Mouse (Mus musculus): ENCODE results near the gene Iqschfp.

Gene Iqschfp

GRCm38 (mm10) chr3:68487621-68488020 is 595.6 kb downstream of the Iqschfp start:
- in situ Hi-C loops (cut with MboI; ENCODE audit: low sequenced_read_pairs) = no loop called here

- in situ Hi-C loops (cut with MboI; ENCODE audit: low sequenced_read_pairs) = no loop called here
Measured at GRCm38 (mm10) chr3:68488316-68488715, 596.3 kb downstream of the Iqschfp start.

GRCm38 (mm10) chr3:68491516-68491915 is 599.5 kb downstream of the Iqschfp start:
- in situ Hi-C loops (cut with MboI; ENCODE audit: low sequenced_read_pairs) = no loop called here

GRCm38 (mm10) chr3:68492066-68492465 is 600.0 kb downstream of the Iqschfp start:
- in situ Hi-C loops (cut with MboI; ENCODE audit: low sequenced_read_pairs) = no loop called here

- in situ Hi-C loops (cut with MboI; ENCODE audit: low sequenced_read_pairs) = no loop called here
Measured at GRCm38 (mm10) chr3:68492513-68492912, 600.5 kb downstream of the Iqschfp start.

- in situ Hi-C loops (cut with MboI; ENCODE audit: low sequenced_read_pairs) = no loop called here
Measured at GRCm38 (mm10) chr3:68493170-68493585, 601.1 kb downstream of the Iqschfp start.

GRCm38 (mm10) chr3:68493586-68494295 is 601.7 kb downstream of the Iqschfp start:
- in situ Hi-C loops (cut with MboI; ENCODE audit: low sequenced_read_pairs) = no loop called here

- in situ Hi-C loops (cut with MboI; ENCODE audit: low sequenced_read_pairs) = no loop called here
Measured at GRCm38 (mm10) chr3:68494296-68495095, 602.5 kb downstream of the Iqschfp start.

- in situ Hi-C loops (cut with MboI; ENCODE audit: low sequenced_read_pairs) = no loop called here
Measured at GRCm38 (mm10) chr3:68495096-68495735, 603.2 kb downstream of the Iqschfp start.

GRCm38 (mm10) chr3:68495736-68496242 is 603.8 kb downstream of the Iqschfp start:
- in situ Hi-C loops (cut with MboI; ENCODE audit: low sequenced_read_pairs) = no loop called here

- in situ Hi-C loops (cut with MboI; ENCODE audit: low sequenced_read_pairs) = no loop called here
Measured at GRCm38 (mm10) chr3:68496513-68496912, 604.5 kb downstream of the Iqschfp start.

- in situ Hi-C loops (cut with MboI; ENCODE audit: low sequenced_read_pairs) = no loop called here
Measured at GRCm38 (mm10) chr3:68499532-68500152, 607.6 kb downstream of the Iqschfp start.

GRCm38 (mm10) chr3:68504838-68505237 is 612.8 kb downstream of the Iqschfp start:
- in situ Hi-C loops (cut with MboI; ENCODE audit: low sequenced_read_pairs) = no loop called here

GRCm38 (mm10) chr3:68506769-68507318 is 614.8 kb downstream of the Iqschfp start:
- in situ Hi-C loops (cut with MboI; ENCODE audit: low sequenced_read_pairs) = no loop called here

- in situ Hi-C loops (cut with MboI; ENCODE audit: low sequenced_read_pairs) = no loop called here
Measured at GRCm38 (mm10) chr3:68508629-68509028, 616.6 kb downstream of the Iqschfp start.

GRCm38 (mm10) chr3:68510872-68511271 is 618.8 kb downstream of the Iqschfp start:
- in situ Hi-C loops (cut with MboI; ENCODE audit: low sequenced_read_pairs) = no loop called here

GRCm38 (mm10) chr3:68511744-68512143 is 619.7 kb downstream of the Iqschfp start:
- in situ Hi-C loops (cut with MboI; ENCODE audit: low sequenced_read_pairs) = no loop called here

GRCm38 (mm10) chr3:68512327-68512726 is 620.3 kb downstream of the Iqschfp start:
- in situ Hi-C loops (cut with MboI; ENCODE audit: low sequenced_read_pairs) = no loop called here

GRCm38 (mm10) chr3:68513340-68514119 is 621.5 kb downstream of the Iqschfp start:
- in situ Hi-C loops (cut with MboI; ENCODE audit: low sequenced_read_pairs) = no loop called here

- in situ Hi-C loops (cut with MboI; ENCODE audit: low sequenced_read_pairs) = no loop called here
Measured at GRCm38 (mm10) chr3:68514120-68514497, 622.1 kb downstream of the Iqschfp start.
